Mouse (Mus musculus) layer of hippocampus, adult 9-10 months (tissue): ENCODE measurements around the gene Asf1b.
A peak's percentile ranks its signal among the peaks of the same experiment; 100 is the strongest.

Experiments used
- DNase-seq: peaks from one replicate; pipeline ENCODE4 v3.0.0; 2022; ENCODE audit warnings: low spot score

The Asf1b gene

DNA sequence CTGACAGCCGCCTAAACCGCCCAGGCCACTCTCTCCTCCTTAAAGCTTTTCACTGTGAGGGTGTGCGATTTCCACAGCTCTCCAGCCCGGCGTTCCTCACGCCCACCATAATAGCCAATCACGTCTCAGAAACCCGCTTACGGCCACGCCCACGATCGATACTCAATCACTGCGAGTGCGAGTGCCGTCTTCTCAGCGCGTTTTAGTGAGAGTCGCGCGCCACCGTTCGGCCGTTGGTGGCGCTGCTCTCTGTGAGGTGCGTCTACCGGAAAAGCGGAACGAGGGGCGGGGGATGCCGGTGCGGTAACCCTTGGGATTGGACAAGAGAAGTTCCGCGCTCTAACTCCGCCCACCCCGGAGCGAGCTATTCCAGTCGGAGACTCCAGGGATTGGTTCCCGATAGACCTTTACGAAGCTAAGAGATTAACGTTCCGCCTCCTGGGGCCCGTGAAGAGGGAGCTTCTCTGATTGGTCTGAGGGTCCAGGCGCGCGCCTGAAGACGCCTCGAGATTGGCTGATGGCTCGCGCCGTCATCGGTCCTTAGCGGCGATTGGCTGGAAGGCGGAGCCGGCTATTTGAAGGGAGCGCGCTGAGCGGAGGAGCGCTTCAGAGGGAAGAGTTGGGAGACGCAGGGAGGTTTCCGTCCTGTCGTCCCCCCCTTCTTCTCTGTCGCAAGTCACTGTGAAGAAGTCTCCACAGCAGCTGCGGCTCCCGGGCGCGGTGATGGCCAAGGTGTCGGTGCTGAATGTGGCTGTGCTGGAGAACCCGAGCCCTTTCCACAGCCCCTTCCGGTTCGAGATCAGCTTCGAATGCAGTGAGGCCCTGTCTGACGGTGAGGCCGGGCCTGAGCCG lies at the start of gene Asf1b, which contains the start of gene Gm10644:
Asf1b (plus strand) TSS at position 402 of the 852 bp plus-strand sequence.
Gm10644 (minus strand) TSS at position 100 of the 852 bp plus-strand sequence.
- DNase-seq = peak; percentile 97

DNA sequence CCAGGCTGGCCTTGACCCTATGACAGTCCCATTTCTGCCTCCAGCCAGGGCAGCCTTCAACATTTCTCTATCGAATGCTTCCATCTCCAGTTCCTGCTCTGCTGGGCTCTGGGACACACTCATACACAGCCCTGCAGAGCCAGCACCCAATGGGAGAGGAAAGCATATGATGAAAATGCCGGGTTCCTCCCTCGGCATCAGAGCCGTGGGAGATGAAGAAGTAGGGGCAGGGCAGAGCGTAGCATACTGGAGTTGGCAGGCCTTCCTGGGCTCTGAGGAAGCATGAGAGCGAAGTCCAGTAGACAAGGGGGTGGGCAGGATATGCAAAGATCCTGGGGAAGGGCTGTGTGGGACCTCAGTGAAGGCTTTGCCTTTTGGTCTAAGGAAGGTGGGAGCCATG lies 46.7 kb upstream of the Asf1b start:
- no peak for DNase-seq

DNA sequence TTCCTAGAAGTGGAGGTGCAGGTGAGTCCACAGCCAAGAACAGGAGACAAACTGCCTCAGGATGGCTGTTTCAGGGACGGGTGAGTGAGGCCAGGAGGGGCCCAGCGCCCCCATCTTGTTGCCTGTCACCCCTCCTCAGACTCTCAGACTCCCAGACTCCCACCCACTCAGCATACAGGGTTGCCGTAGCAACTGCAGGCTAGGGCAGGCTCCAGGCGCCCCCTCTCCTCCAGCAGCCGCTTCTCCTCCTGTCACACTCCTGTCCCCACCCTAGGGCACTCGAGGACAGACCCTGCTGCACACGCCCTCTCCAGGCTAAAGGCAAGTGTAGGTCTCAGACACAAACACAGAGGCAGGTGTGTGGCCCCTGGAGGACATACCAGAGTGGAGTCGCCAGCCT lies 46.0 kb upstream of the Asf1b start:
- no peak for DNase-seq

DNA sequence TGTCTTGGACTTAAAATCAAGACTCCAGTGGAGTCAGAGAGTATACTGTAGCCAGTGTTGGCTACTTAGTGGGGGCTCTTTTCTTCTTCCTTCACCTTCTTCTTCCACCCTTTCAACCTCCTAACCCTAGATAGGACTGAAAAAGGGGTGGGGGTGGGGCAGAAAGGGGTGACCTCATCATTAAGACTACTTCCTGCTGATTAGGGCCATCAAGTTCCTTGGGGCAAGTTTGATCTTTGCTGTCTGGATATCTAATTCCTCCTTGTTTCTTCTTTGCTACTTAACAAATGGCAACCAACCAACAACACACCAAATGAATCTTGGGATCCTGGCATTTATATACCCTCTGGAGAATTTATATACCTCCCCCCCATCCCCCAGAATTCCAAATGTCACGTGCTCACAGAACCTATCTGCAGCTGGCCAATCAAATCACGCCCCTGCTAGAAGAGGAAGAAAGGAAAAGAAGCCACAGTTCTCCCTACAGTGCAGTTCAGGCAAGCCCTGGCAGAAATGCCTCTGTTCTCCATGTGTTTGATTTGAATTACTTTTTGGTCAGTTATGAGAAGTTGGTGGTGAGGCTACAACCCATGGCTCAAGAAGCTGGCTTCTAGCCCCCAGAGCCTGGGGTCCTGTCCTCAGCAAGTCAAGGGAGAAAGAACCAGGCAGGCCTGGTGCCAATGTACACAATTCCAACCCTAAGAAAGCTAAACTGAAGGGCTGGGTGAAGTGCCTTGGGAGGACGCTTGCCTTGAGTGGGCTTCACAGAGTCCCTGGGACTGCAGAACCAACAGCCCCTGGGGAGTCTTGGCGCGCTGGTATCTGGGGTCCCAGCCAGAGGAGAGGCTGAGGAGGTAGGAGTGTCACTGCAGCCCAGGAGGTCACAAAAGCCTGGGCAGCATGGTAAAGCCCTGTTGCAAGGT lies 43.2 kb upstream of the Asf1b start:
- DNase-seq = no peak

DNA sequence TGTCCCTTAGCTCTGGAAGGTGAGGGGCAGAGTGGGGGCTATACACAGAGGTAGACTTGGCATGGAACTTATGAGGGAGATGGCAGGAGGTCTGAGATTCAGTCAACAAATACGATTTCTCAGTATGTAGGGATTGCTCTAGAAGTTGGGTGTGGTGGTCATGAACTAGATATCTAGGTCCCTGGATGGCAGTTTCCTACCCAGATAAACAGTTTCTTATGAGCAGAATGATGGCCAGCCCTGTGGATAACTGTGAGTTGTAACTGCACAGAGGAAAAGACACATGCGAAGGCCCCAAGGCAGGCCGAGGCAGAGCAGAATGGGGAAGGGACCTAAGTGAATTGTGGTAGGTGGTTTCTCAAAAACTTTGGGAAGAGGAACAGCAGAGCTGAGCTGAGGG lies 41.1 kb upstream of the Asf1b start:
- DNase-seq = no peak

DNA sequence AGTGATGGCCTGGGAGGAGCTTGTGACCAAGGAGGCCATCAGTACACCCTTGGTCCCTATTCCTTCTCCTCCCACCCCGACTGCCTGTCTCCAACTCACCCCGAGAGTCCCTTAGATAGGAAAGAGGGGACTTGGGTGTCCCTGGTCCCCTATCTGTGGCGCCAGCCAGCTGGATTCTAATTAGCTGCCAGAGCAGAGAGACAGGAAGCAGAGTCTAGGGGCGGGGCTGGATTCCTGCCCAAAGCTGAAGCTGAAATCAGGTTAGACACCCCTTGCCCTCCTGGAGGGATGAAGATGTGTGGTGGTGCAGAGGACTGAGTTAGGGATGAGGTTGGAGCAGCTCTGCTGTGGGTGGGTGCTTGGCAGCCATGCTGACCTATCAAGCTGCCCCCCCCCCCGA lies 40.4 kb upstream of the Asf1b start:
- no peak for DNase-seq

DNA sequence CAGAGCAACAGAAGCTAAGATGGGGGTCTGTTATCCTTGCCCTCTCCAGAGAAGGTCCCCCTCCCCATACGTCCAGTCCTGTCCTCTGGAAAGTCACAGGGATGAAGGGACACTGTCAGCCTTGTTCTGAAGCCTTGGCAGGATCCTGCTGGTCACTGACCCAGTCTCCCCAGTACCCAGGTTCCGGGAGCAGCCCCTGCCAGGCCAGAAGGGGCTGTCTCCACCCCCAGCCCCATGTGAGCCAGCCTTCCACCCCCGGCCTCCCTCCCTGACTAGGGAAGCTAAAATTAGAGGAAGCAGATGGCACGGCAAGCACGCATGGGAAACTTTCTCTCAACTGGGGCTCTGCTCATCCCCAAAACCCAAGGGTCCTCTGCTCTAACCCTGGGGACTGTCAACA lies 39.3 kb upstream of the Asf1b start:
- no peak for DNase-seq

DNA sequence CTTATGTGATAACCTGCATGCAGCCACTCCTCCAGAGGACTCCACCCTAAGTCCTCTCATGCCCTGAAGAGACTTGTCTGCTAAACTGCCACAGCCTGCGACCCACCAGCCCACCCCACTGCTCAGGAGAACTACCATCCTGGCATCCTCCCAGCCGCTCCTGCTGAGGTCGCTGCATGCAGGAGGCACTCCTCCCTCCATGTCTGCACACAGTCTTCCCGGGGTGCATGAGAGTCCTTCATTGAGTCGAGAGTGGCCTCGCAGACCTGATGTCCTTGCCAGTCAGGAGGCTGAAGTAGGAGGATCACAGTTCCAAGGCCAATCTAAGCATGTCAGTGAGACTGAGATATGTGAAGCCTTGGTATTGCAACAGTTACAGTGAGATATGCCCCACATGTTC lies 37.7 kb upstream of the Asf1b start:
- DNase-seq = no peak

DNA sequence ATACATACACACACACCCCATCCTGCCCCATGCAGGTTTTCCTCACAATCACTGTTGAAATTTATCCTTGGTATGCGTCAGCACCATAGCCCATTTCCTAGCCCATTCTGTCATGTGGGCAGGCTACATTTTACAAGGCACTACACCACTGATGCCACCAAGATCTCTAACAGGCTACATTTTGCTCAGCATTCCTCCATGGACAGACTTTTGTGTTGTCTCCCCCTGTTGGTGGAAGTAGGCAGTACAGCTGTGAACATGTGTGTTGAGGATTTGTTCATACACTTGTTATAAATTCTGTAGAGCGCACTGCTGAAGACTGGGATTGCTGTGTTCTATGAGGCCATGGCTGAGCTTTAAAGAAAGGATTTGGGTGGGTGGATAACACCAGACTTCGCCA lies 33.7 kb upstream of the Asf1b start:
- peak; percentile 92 for DNase-seq

DNA sequence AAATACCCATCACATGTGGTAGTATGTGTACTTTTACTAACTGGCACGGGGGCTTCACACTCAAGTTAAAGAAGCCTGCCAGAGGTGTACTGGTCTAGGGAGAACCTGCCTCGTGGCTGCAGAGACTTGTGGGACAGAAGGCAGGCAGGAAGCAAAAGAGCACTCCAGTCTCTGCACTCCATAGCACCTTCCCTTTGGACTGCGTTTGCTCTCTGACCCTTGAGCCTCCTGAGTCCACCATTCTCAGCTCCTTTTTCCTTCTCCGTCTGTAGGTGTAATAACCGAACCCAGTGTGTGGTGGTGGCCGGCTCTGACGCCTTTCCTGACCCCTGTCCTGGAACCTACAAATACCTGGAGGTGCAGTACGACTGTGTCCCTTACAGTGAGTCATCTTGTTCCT lies 32.6 kb upstream of the Asf1b start:
- no peak for DNase-seq

DNA sequence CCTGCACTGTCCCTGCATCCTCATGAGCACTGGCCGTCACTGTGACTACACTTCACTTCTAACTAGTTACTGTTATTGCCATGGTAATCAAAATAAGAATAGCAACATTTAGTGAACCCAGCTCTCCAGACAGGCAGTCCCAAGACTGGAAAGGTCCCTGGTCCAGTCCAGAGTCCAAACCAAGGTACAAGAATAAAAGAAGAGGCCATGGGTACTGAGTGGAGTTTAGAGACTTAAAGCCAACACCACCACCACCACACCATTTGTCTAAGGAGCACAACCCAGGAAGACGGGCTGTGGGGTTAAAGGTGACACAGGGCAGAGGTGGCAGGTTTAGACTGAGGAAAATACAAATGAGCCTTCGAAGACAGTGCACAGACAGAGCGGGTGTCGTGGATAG lies 30.7 kb upstream of the Asf1b start:
- DNase-seq = no peak

DNA sequence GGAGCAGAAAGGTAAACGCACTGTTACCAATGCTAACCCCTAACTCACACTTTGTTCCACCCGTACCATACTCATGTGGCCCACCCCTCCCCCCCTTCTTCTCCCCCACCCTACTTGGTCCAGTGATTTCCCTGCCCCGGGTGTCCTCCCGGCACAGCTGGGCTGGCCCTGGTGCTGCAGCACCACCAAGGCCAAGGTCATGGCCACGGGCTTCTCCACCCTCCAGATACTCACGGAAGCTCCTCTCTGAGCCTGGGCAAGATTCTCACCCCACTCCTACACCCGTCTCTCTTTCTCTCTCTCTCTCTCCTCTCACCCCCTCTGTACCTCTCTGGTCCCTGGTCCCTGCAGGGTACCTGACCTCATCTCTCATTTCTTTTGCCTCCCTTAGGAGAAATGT lies 29.0 kb upstream of the Asf1b start:
- DNase-seq = no peak

DNA sequence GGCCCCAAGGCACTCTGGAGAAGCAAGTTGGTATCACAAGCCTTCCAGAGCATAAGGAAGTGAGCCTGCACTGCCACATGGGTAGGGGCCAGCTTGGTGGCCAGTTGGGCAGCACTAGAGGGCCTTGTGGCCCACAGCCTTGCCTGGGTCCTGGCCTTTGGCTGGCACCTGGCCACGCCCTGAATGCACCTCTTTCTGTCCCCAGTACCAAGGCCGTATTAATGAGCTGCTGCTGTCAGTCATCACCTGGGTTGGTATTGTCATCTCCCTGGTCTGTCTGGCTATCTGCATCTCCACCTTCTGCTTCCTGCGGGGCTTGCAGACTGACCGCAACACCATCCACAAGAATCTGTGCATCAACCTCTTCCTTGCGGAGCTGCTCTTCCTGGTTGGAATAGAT lies 21.1 kb upstream of the Asf1b start:
- DNase-seq = no peak

DNA sequence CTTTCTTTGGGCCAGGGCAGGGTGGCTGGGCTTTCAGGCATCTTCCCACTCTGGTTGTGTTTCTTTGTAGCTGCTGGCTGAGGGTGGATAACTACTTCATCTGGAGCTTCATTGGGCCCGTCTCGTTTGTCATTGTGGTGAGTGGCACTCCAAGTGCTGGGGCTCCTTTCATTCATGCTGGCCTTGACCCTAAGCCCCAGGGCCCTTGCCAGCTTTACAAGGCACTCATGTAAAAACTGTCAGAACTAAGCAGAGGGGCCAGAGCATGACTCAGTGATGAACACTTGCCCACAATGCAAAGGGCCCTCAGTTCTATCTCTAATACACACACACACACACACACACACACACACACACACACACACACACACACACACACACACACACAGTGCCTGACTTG lies 20.3 kb upstream of the Asf1b start:
- no peak for DNase-seq

DNA sequence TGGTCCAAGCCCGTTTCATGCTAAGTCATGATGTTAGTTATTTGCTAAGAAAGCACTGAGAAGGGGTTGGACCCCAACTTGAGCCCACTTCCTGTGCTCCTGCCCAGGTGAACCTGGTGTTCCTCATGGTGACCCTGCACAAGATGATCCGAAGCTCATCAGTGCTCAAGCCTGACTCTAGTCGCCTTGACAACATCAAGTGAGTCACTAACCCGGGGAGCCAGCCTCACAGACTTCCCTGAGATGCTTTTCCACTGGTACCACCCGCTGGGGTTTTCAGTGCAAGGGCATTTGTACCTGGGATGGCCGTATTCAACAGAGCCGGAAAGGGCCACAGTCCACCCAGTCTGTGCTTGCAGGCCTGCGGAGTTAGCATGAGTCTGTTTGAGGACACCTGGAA lies 19.9 kb upstream of the Asf1b start:
- no peak for DNase-seq

DNA sequence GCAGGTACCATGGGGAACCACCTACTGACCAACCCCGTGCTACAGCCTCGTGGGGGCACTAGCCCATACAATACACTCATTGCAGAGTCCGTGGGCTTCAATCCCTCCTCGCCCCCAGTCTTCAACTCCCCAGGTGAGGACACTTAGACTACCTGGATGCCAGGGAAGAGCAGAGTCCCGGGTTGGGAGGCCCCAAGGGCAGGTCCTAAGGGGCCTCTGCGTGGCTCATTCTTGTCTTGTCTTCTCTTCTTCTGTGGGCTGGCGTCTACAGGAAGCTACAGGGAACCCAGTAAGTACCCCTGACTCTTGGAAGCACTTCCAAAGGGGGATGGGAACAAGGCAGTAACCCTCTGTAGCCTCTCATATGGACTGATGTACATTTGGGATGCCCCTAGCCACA lies 17.7 kb upstream of the Asf1b start:
- DNase-seq = no peak

DNA sequence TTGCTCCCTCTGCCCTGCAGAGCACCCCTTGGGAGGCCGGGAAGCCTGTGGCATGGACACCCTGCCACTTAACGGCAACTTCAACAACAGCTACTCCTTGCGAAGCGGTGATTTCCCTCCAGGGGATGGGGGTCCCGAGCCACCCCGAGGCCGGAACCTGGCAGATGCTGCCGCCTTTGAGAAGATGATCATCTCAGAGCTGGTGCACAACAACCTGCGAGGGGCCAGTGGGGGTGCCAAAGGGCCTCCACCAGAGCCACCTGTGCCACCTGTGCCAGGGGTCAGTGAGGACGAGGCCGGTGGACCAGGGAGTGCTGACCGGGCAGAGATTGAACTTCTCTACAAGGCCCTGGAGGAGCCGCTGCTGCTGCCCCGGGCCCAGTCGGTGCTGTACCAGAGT lies 17.0 kb upstream of the Asf1b start:
- no peak for DNase-seq

DNA sequence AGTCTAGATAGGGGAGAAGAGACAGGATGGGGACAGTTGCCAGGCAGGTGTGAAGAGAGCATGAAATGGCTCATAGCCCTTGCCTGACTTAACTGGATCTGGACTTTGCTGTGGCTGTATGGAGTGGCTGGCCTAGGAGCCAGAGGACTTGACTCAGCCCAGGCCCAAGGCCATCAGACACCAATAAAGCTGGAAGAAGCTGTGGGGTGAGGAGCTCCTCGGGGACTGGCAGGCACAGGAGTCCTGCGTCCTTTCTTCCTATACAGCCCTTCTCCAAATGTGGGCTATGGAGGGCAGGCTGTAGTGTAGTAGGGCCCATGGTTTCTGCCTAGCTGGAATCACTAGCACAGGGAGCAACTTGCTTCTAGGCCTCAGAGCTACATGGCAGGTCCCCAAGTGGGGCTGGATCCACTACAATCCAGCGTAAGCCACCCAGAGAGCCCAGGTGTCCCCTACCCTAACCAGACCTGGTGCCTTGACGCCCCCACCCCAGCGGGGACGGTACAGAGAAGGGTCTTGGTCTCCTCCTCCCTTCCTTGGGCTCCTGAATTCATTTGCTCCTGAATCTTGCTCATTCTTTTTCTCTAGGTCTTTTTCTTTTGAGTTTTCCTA lies 14.1 kb upstream of the Asf1b start:
- DNase-seq = no peak

DNA sequence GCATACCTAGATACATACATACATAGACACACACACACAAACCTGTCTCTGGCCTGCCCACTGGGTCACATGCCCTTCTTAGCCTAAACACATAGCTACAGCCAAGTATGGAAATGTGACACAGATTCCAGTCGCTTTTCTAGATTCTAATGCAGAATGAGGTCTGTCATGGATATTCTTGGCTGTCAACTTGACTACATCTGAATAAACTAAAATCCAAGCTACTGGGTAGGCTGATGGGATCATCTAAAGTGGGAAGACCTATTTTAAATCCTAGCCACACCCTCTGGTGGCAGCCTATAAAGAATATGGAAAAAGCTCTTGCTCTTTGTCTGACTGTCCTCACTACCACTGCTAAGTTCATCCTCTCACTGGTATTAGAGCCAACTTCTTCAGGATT lies 12.9 kb upstream of the Asf1b start:
- DNase-seq = no peak

DNA sequence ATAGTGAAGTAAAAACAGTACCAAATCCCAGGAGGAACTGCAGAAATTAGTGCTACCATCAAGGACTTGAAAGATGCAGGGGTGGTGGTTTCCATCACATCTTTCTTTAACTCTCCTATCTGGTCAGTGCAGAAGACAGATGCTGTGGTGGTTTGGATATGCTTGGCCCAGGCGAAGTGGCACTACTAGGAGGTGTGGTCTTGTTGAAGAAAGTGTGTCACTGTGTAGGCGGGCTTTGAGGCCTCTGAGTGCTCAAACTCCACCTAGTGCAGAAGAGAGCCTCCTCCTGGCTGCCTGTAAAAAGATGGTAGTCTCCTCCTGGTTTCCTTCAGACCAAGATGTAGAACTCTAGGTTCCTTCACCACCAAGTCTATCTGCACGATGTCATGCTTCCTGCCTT lies 9.8 kb upstream of the Asf1b start:
- no peak for DNase-seq

DNA sequence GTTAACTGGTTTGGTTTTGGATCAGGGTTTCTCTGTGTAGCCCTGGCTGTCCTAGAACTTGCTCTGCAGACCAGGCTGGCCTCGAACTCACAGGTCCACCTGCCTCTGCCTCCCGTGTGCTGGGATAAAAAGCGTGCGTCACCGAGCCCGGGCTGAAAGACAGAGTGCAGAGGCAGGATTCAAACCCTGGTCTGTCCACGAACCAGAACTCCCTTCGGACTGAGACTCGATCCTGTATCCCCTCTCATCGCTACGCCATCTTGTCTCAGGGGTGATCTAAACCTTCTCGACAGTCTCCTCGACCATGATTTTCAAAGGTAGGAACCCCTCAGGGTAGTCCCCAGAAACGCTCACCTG lies 580 bp upstream of the Asf1b start:
- DNase-seq = no peak

DNA sequence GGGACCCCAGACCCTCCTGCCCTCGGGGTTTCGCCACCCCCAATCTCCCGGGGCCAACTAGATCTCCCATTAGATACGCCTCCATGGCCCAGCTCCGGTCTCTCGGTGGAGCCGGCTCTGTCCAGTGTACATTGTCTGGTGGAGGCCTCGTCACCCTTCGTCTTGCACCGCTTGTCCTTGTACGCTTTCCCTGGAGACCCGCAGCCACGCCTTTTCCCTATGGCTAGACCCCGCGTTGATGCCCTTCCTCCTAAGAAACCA lies 581 bp downstream of the Asf1b start:
- DNase-seq = no peak

DNA sequence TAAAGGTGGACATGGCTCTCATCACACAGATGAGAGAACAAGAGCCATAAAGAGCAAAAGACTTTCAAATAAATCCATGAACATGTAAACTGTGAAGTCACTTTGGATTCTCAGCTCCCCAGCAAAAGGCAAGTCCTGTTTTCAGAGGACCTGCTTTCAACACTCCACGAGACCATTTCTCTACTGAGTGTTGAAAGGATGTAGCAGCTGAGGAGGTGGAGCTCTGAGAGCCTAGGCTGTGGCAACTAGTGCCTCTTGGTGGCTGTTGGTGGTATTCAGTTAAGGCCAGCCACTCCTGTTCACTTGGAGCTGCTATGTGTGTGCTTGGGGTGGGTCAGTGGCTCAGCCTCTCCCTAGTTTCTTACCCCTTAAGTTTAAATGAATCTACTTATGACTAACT lies 1.5 kb downstream of the Asf1b start:
- DNase-seq = no peak
